Mouse (Mus musculus) lung, embryonic 14.5 days (tissue): ENCODE results near the gene Radil. TPM values are rescaled to one million over a fixed set of nuclear protein-coding genes. Genes with fewer than 3 reads are reported as not detected.
A peak's percentile ranks its signal among the peaks of the same experiment; 100 is the strongest.

Experiments
- ATAC-seq: fragments of 200-750 bp; cut with Nextera tagmentation; 2 replicates; pipeline ENCODE4 v1.8.0; 2017; ENCODE audit warnings: mild to moderate bottlenecking, moderate TSS enrichment, moderate library complexity; ENCODE audit not compliant: insufficient read depth
- DNase-seq: peaks from one replicate; pipeline ENCODE4 v3.0.0-alpha.2; 2015
- H3K27ac ChIP-seq: fragments of 300-500 bp; sonication (generic); 2 replicates; pipeline ENCODE4 v1.5.1; 2014; ENCODE audit warnings: low read depth, mild to moderate bottlenecking, moderate library complexity
- H3K27me3 ChIP-seq: fragments of 300-500 bp; sonication (generic); 2 replicates; pipeline ENCODE4 v1.6.1; 2014; ENCODE audit warnings: low read length, control low read depth; ENCODE audit not compliant: insufficient read depth
- H3K36me3 ChIP-seq: fragments of 300-500 bp; sonication (generic); 2 replicates; pipeline ENCODE4 v1.6.1; 2014; ENCODE audit warnings: control low read depth; ENCODE audit not compliant: insufficient read depth
- H3K4me1 ChIP-seq: fragments of 300-500 bp; sonication (generic); 2 replicates; pipeline ENCODE4 v1.6.1; 2014; ENCODE audit warnings: antibody characterized with exemption, control low read depth; ENCODE audit not compliant: insufficient read depth
- H3K4me2 ChIP-seq: fragments of 300-500 bp; sonication (generic); 2 replicates; pipeline ENCODE4 v1.6.1; 2014; ENCODE audit warnings: mild to moderate bottlenecking
- H3K4me3 ChIP-seq: fragments of 300-500 bp; sonication (generic); 2 replicates; pipeline ENCODE4 v1.5.1; 2014; ENCODE audit warnings: low read depth, low read length
- H3K9ac ChIP-seq: fragments of 300-500 bp; sonication (generic); 2 replicates; pipeline ENCODE4 v1.6.1; 2014
- H3K9me3 ChIP-seq: fragments of 300-500 bp; sonication (generic); 2 replicates; pipeline ENCODE4 v1.6.1; 2016; ENCODE audit warnings: low read depth, low read length, control low read depth
- CTCF ChIP-seq: IDR thresholded peaks from 2 replicates; pipeline ENCODE4 v1.5.1; 2016; ENCODE audit warnings: antibody characterized with exemption, low read depth
- WGBS: fragments of 180-500 bp; shearing (Covaris S2); extraction: QIAGEN DNeasy Blood & Tissue Kit; methylation state at CpG from one replicate; pipeline ENCODE4 v1.1.7; 2014; 5-methylcytosine and 5-hydroxymethylcytosine counted together
- polyA plus RNA-seq: library from polyadenylated mRNA; unstranded; fragments of >200 nt; fragmentation: Nextera tagmentation; extraction: Ambion mirVana; gene quantifications from 2 replicates; pipeline ENCODE4 v1.2.1, GENCODE M21; 2014

Radil gene
- polyA plus RNA-seq, 1 experiment from 2014 or later, result 2.6 TPM

DNA sequence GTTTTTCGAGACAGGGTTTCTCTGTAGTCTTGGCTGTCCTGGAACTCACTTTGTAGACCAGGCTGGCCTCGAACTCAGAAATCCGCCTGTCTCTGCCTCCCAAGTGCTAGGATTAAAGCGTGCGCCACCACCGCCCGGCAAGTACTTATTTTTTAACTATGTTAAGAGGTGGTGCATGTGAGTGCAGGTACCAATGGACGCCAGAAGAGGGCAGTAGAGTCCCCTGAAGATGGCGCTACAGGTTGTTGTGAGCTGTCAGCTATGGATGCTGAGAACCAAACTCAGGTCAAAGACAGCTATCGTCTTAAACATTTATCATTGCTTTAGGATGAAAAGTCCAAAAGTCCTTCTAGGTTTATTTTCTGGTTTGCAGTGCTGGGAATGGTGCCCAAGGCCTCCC lies 27.3 kb upstream of the Radil start:
- Histone ChIP-seq H3K9ac (no peak overlapping the region), H3K4me1 (no peaks in the 10 kb centered on the region), H3K36me3 (no peaks in the 10 kb centered on the region), H3K9me3 (no peaks in the 10 kb centered on the region), H3K27ac (no peak overlapping the region), H3K4me3 (no peak overlapping the region), H3K27me3 (no peaks in the 10 kb centered on the region), H3K4me2 (no peak overlapping the region)
- ATAC-seq, result no peak
- 88% methylated on average over 10 of the region's 10 CpGs for WGBS
- TF ChIP-seq CTCF, result peak; percentile 31; the same call in 1 of the 2 replicates
- DNase-seq, result no peak

DNA sequence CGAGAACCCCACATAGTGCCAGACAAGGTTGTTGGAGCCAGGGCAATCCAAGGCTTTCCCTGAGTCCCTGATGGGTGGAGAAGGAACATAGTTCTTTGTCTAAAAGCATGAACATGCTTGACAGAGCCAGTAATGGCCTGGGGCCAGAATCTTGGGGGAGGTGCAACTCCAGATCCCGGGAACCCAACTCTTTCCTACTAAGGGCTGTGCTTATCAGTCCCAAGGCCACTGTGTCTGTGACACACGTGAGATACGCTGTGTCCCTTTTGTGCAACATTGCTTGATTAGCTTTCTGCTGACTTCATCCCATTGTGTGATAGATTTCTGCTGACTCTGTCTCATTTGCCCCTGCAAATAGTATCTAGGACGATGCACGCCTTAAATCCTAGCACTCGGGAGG lies 25.9 kb upstream of the Radil start:
- DNase-seq, result peak; percentile 19
- Histone ChIP-seq H3K4me3 (no peak overlapping the region), H3K27ac (no peak overlapping the region), H3K9ac (no peak overlapping the region), H3K4me2 (no peak overlapping the region), H3K9me3 (no peaks in the 10 kb centered on the region), H3K36me3 (no peaks in the 10 kb centered on the region), H3K27me3 (no peaks in the 10 kb centered on the region), H3K4me1 (no peaks in the 10 kb centered on the region)
- no peak for ATAC-seq
- TF ChIP-seq CTCF, result no peak
- WGBS, result 78% methylated on average over 7 of the region's 7 CpGs

- 71% methylated on average over 8 of the region's 8 CpGs for WGBS
- Histone ChIP-seq H3K4me2 (no peak overlapping the region), H3K27me3 (no peaks in the 10 kb centered on the region), H3K4me1 (no peaks in the 10 kb centered on the region), H3K36me3 (no peaks in the 10 kb centered on the region), H3K4me3 (no peak overlapping the region), H3K9me3 (no peaks in the 10 kb centered on the region), H3K9ac (no peak overlapping the region), H3K27ac (no peak overlapping the region)
- DNase-seq (no peak), ATAC-seq (no peak)
- no peak for TF ChIP-seq CTCF
Observed at GRCm38 (mm10) chr5:142574323-142575057, 23.6 kb upstream of the Radil start.

GRCm38 (mm10) chr5:142564606-142565005 lies 13.7 kb upstream of the Radil start:
- Histone ChIP-seq H3K4me3 (no peak overlapping the region), H3K27me3 (no peaks in the 10 kb centered on the region), H3K4me1 (no peaks in the 10 kb centered on the region), H3K27ac (no peak overlapping the region), H3K9ac (no peak overlapping the region), H3K9me3 (no peaks in the 10 kb centered on the region), H3K36me3 (no peaks in the 10 kb centered on the region), H3K4me2 (no peak overlapping the region)
- DNase-seq, result no peak
- 83% methylated on average over 1 of the region's 1 CpGs for WGBS
- no peak for ATAC-seq
- TF ChIP-seq CTCF, result no peak

DNA sequence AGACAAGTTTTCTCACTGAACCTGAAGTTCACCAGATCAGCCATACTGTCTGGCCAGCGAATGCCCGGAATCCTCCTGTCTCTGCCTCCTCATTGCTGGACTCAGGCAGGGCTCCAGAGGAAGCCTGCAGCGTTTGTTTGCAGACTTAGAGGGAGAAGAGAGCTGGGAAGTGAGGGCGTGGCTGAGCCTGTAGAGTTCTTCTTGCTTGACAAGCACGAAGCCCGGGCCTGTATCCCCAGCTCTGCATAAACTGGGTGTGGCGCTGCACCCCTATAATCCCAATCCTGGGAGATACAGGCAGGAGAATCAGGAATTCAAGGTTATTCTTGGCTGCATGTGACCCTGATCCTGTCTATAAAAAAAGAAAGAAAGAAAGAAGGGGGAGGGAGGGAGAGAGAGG lies 9.4 kb upstream of the Radil start:
- 49% methylated on average over 7 of the region's 7 CpGs for WGBS
- no peaks in the 10 kb centered on the region for H3K9me3 ChIP-seq
- H3K9ac ChIP-seq, result no peak overlapping the region
- H3K36me3 ChIP-seq, result no peaks in the 10 kb centered on the region
- no peak for TF ChIP-seq CTCF
- no peak for DNase-seq
- no peak overlapping the region for H3K4me2 ChIP-seq
- no peak for ATAC-seq
- H3K27me3 ChIP-seq, result no peaks in the 10 kb centered on the region
- H3K4me1 ChIP-seq, result no peaks in the 10 kb centered on the region
- no peak overlapping the region for H3K4me3 ChIP-seq
- no peak overlapping the region for H3K27ac ChIP-seq

GRCm38 (mm10) chr5:142557397-142558067 lies 6.6 kb upstream of the Radil start:
- H3K27ac ChIP-seq, result no peak overlapping the region
- no peak overlapping the region for H3K9ac ChIP-seq
- no peaks in the 10 kb centered on the region for H3K4me1 ChIP-seq
- peak overlapping the region; percentile 27; the same call in 1 of the 2 replicates for H3K4me2 ChIP-seq
- H3K27me3 ChIP-seq, result no peaks in the 10 kb centered on the region
- peak; percentile 90 for TF ChIP-seq CTCF
- H3K9me3 ChIP-seq, result no peaks in the 10 kb centered on the region
- ATAC-seq (peak; percentile 80), DNase-seq (peak; percentile 85)
- H3K4me3 ChIP-seq, result no peak overlapping the region
- 16% methylated on average over 20 of the region's 21 CpGs for WGBS
- H3K36me3 ChIP-seq, result no peaks in the 10 kb centered on the region

DNA sequence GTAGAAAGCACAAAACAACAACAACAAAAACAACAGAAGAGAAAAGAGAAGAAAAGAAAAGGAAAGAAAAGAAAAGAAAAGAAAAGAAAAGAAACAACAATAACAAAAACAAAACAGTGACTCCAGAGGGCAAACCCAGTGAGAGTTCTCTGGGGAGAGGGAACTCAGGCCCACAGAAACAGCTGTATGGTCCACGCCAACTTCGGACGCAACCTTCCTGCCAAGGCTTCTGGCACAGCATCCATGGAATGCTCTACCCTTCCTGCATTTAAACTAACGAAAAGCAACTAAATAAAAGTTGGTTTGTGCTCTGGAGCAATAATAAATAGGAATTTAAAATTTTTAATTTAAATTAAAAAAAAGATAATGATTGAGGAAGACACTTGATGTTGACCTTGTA lies 5.8 kb upstream of the Radil start:
- ATAC-seq (no peak), DNase-seq (no peak)
- Histone ChIP-seq H3K4me1 (no peaks in the 10 kb centered on the region), H3K9ac (no peak overlapping the region), H3K9me3 (no peaks in the 10 kb centered on the region), H3K27ac (no peak overlapping the region), H3K4me3 (no peak overlapping the region), H3K36me3 (no peaks in the 10 kb centered on the region), H3K4me2 (no peak overlapping the region), H3K27me3 (no peaks in the 10 kb centered on the region)
- 85% methylated on average over 4 of the region's 4 CpGs for WGBS
- no peak for TF ChIP-seq CTCF
